Mouse (Mus musculus) olfactory bulb, adult 2 months (tissue): Measurements from ENCODE around the gene Zfp566. TPM values are rescaled to one million over a fixed set of nuclear protein-coding genes. Genes with fewer than 3 reads are reported as not detected.
"Not testable (repeated sequence)": the region's sequence is repeated elsewhere in the genome, so short reads cannot be mapped to it uniquely, and the experiment has no call there.

Experiments
- H3K27ac ChIP-seq: fragments of 200-500 bp; 2 replicates; pipeline ENCODE4 v1.5.1; 2012; ENCODE audit warnings: low read depth, low read length; ENCODE audit not compliant: insufficient read depth
- H3K4me1 ChIP-seq: fragments of 200-500 bp; 2 replicates; pipeline ENCODE4 v1.6.1; 2012; ENCODE audit warnings: low read length; ENCODE audit not compliant: control insufficient read depth, insufficient read depth
- H3K4me3 ChIP-seq: fragments of 200-500 bp; 2 replicates; pipeline ENCODE4 v1.5.1; 2012; ENCODE audit warnings: mild to moderate bottlenecking, low read depth, low read length, moderate library complexity; ENCODE audit not compliant: insufficient read depth
- CTCF ChIP-seq: fragments of 200-500 bp; IDR thresholded peaks from 2 replicates; pipeline ENCODE4 v1.5.1; 2012; ENCODE audit warnings: low read depth, mild to moderate bottlenecking, low read length, moderate library complexity; ENCODE audit not compliant: insufficient read depth
- POLR2A ChIP-seq: fragments of 200-500 bp; IDR thresholded peaks from 2 replicates; pipeline ENCODE4 v1.6.1; 2012; ENCODE audit warnings: mild to moderate bottlenecking, low read depth, low read length, moderate library complexity; ENCODE audit not compliant: insufficient read depth
- WGBS: fragments of 180-500 bp; shearing (Covaris S2); methylation state at CpG from one replicate; pipeline ENCODE4 v1.1.7; 2018; 5-methylcytosine and 5-hydroxymethylcytosine counted together
- polyA plus RNA-seq: library from polyadenylated mRNA; stranded (reverse); fragments of >200 nt; gene quantifications from 2 replicates; pipeline ENCODE4 v1.2.4, GENCODE M21; 2012; ENCODE audit warnings: low replicate concordance; ENCODE audit not compliant: missing spikeins, insufficient read depth, insufficient read length

Zfp566 gene
- polyA plus RNA-seq: not detected in 2 replicates

DNA sequence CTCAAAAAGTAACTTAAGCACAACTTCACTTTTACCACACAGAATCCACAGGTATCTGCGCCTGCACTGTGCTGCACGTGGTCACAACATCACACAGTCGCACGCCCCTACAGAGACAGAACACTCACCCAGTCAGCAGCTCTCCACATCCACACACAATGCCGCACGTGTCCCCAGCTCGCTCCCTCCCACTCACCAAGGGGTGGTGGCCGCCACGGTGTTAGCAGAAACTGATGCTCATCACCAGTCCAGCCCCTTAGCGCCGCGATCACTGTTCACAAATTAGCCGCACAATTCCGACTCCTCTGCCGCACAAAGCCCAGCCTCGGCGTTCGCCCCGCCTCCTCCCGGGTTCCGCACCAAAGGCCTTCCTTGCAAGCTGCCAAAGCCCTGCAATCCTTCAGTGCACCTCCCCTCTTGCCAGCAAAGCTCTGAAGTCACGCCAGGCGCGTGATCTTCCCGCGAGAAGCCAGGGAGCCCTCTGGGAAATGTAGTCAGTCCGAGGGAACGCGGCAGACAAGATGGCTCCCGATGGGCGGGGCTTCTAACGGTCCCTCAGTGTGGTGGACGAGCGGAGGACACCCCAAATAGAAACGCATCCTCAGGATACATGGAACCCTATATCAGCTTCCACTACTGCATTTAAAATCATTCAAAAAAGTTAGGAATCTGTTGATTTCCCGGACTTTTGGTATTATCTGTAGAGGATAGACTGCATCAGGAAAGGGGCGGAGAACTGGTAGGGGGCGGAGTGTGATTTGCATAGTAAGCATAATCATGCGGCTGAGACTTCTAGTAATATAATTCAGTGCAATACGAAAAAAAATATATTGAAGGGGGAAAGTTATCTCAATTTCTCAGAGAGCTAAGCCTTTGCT, at the start of gene Zfp566, which contains the start of gene Gm26920:
Gene Zfp566 (minus strand): TSS at position 436 of the 878 bp plus-strand sequence.
Gene Gm26920 (minus strand): TSS at position 319 of the 878 bp plus-strand sequence.
- under 1% methylated on average over 40 of the region's 40 CpGs for WGBS
- peak within 1 kb of the TSS; percentile 70 for H3K27ac ChIP-seq
- H3K4me1 ChIP-seq: peaks cover 10% of the 10 kb centered on the region
- TF ChIP-seq POLR2A (peak; percentile 76), CTCF (no peak)
- H3K4me3 ChIP-seq: peak within 1 kb of the TSS; percentile 69

DNA sequence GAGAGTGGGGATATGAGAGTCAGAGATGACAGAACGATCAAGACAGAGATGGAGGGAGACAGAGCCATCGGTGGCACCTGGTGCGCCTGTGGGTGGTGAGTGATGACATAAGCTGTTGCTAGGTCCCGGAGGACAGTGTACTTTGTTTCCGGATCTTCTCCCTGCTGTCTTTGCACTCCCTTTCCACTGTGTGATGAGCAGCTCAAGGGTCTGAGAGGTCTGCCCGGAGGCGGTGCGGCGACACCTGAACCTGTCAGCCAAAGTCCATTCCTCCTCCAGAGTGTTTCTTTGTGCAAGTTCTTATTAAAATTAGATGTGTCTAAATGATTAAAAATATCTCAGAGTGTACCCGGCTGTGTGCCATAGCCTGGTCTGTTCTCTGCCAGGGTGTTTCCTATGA, 46.5 kb upstream of the Zfp566 start:
- no peak overlapping the region for H3K4me3 ChIP-seq
- no peaks in the 10 kb centered on the region for H3K4me1 ChIP-seq
- H3K27ac ChIP-seq: no peak overlapping the region
- no peak for TF ChIP-seq CTCF
- no peak for TF ChIP-seq POLR2A
- WGBS: 83% methylated on average over 10 of the region's 10 CpGs

DNA sequence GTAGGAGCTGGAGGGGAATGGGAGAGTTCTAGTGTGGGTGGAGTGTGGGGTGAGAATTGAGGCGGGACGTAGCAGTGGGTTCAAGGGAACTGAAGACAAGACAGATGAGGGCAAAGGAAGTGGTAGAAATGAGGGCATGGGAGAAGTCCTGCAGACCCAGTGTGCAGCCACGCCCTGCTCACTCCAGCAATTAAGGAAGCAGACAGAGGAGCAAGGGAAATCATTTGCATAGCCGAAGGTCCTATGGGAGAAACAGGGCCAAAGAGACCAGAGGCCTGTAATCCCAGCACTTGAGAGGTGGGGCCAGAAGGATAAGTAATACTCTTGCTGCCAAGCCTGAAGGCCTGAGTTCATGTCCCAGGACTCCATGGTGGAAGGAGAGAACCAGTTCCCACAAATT, 42.1 kb upstream of the Zfp566 start:
- WGBS: 92% methylated on average over 4 of the region's 4 CpGs
- no peak overlapping the region for H3K27ac ChIP-seq
- TF ChIP-seq POLR2A (no peak), CTCF (no peak)
- H3K4me3 ChIP-seq: no peak overlapping the region
- no peaks in the 10 kb centered on the region for H3K4me1 ChIP-seq

DNA sequence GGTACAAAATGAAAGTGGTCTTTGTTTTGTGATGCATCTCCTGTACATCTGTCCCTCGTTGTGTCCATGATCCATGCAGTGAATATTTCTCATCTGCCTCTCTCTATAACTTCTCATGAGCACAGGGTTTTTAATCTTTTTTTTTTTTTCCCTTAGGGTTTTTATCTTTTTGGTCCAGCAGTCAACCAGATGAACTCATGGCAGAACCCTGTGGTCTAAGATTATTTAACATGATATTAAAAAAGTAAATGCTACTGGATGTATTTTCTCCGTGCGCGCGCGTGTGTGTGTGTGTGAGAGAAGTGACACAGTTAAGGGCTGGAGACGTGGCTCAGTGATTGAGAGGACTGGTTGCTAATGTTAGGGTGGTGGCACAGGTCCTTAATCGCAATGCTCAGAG, 39.6 kb upstream of the Zfp566 start:
- 97% methylated on average over 8 of the region's 8 CpGs for WGBS
- Histone ChIP-seq H3K4me3 (no peak overlapping the region), H3K27ac (no peak overlapping the region), H3K4me1 (0 out of 2 replicates have a peak, but pooled peaks cover 2% of the 10 kb centered on the region)
- TF ChIP-seq POLR2A (no peak), CTCF (no peak)

DNA sequence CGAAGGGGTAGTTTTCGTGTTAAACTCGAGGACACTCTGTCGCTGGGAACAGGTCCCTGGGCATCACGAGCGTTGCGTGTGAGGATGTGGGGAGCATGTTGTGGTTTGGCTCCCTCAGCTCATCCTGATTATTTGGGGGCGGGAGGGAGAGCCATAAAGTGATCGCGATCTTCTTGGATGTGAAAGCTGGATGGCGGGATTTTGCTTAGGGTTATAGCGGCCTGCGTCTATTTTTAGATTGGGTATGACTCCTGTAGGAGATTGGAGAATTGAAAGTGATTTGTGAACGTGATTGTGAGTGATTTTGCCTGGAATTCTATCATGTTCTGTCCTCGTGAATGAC, 31.8 kb upstream of the Zfp566 start:
- WGBS: under 1% methylated on average over 15 of the region's 15 CpGs
- TF ChIP-seq CTCF (no peak), POLR2A (no peak)
- Histone ChIP-seq H3K4me1 (peaks cover 4% of the 10 kb centered on the region), H3K4me3 (peak overlapping the region; percentile 75), H3K27ac (peak overlapping the region; percentile 60; the same call in 1 of the 2 replicates)

DNA sequence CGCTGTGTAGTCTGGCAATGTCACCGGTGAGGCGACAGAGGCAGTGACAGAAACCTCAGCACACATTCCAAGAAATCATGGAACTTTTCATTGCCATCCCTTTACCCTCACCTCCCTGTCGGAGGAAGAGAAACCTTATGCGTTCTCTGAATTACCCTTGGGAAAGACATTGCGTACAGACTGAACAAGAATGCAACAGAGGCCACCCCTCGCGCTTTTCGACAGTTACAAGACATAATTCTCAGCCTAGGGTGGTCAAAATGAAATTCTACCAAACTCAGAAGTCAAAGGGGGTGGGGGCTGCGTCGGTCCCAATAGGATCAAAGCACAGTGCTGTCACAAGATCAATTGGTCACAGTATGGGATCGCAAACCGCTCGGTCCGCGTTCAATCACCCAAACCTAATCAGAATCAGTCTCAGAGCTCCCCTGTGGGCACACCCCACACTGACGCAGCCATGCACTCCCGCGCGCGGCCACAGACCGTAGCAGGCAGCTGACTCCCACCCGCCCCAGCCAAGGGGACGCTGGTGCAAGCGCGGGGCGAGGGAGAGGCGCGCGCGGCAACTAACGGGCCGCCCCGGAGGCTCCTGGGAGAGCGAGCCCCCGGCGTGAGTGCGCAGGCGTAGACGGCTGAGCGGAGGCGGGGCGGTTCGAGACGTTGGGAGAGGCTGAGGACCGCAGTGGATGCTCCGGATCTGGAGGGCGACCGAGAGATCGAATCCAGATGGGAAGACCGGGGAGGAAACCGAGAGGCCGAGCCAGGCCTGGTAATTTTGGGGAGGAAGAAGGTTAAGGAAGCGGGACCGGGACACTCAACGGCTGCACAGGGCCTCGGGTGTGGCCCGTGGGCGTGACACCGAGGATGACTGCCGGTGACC, 31.2 kb upstream of the Zfp566 start, which contains the start of gene Zfp382:
Gene Zfp382 (plus strand): TSS at position 635 of the 880 bp plus-strand sequence.
- H3K4me1 ChIP-seq: peaks cover 4% of the 10 kb centered on the region
- TF ChIP-seq POLR2A (peak; percentile 93), CTCF (no peak)
- WGBS: under 1% methylated on average over 61 of the region's 61 CpGs
- peak within 1 kb of the TSS; percentile 75 for H3K4me3 ChIP-seq
- peak within 1 kb of the TSS; percentile 75 for H3K27ac ChIP-seq

DNA sequence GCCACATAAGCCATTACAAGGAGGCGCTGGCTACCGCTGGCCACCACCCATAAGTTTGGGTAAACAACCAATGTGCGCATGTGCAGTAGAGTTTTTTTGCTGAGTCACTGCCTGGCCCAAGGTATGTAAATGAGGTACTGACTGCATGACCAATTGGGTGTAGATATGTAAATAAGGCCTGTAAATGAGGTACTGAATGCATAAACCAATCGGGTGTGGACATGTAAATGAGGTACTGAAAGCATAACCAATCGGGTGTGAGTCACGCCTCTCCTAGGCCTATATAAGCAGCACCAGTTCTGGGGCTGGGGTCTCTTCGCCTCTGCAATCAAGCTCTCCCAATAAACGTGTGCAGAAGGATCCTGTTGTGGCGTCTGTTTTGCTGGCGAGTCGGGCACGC, 27.6 kb upstream of the Zfp566 start:
- not testable (repeated sequence) for H3K27ac ChIP-seq, H3K4me1 ChIP-seq, H3K4me3 ChIP-seq
- 93% methylated on average over 12 of the region's 12 CpGs for WGBS

DNA sequence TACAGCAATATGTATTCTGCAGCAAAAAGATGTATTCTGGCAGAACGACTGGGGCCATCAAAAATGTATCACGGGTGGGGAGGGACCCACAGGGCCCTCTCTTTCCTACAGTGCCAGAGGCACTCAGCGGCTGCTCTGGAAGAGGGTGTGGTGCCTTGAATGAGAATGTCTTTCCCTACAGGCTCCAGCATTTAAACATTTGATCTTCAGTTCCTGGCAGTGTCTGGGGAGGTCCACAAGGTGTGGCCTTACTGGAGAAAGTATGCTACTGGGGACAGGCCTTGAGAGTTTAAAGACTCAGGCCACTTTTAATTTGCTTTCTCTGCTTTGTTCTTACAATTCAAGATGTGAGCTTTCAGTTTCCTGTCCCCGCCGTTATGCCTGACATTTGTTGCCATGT, 25.7 kb upstream of the Zfp566 start:
- Histone ChIP-seq H3K4me3 (no peak overlapping the region), H3K27ac (no peak overlapping the region), H3K4me1 (no peaks in the 10 kb centered on the region; the same call in 1 of the 2 replicates)
- TF ChIP-seq CTCF (no peak), POLR2A (no peak)
- 95% methylated on average over 5 of the region's 5 CpGs for WGBS
